Mouse (Mus musculus) right cerebral cortex, postnatal 14 days (tissue): ENCODE results near the gene Plek.
A peak's percentile ranks its signal among the peaks of the same experiment; 100 is the strongest.

Experiments
- DNase-seq: peaks from one replicate; pipeline ENCODE4 v3.0.0; 2022

Gene Plek

DNA sequence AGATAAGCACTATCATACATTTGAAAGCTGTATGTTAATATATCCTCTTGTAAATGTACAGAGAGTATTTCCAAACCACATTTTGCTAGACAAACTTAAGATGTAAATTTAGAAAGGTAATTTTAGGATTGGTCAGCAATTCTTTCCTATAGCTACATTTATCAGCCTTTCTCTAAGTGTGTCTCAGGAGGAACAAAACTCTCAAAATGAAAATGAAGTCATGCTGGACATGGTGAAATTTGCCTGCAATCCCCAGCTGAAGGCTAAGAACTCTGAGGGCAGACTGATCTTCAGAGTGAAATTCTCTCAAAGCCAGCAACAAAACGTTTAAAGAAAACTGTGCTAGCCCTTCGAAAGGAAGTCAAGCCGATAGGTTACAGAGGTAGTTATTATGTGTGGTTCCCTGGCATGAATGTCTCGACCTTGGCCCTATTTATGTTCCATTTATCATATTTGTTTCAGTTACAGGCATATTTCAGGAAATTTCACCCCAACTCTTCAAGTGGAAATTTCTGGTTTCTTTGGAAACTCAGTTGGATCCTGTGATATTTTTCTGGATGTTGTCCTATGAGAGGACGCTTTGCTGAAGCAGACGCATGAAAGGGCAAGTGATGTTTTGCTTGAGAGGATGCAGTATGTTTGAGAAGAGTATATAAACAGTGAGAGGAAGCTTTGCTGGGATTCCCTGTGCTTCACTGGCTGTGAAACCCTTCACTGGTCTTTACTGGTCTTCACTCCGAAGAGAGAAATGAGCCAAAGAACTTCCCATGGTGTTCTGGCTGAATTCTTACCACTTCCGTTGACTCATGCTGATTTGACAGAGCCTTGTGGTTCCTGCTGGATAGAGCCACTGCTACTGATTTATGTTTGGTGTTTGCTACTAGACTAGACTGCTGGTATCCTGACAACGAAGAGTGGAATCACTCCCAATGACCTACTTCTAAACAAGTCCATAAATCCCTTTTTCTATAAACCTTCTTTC, 51.5 kb downstream of the Plek start:
- DNase-seq: no peak

DNA sequence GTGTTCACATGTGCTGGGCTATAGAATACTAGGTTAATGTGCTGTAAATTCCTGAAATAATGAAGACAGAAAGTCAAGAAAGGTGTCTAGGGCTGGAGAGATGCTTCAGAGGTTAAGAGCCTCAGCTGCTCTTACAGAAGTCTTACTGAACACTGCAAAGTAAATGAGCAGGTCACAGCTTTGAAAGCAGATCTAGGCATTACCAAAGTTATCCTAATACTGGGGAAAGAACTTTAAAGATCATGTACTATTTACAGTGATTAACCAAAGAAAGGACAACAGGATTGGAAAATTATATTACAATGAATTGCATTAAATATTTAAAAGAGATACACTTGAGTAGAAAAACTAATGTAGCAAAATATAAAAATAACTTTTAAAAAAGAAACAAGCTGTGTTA, 52.2 kb downstream of the Plek start:
- DNase-seq: no peak

DNA sequence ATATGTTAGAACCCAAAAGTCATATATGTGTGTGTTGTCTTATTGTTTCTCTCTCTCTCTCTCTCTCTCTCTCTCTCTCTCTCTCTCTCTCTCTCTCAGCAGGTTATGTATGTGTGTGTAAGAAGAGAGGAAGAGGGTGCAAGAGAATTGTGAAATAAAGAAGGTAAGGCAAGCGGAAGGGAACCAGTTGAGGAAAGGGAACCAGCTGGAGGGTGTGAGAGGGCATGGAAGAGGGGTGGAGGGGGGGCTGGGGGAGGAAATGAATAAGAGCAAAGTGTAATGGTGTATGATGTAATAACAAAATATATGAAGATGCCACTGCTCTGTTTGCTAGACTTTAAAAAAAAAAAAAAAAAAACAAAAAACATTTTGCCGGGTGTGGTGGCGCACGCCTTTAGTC, 52.8 kb downstream of the Plek start:
- DNase-seq: no peak

DNA sequence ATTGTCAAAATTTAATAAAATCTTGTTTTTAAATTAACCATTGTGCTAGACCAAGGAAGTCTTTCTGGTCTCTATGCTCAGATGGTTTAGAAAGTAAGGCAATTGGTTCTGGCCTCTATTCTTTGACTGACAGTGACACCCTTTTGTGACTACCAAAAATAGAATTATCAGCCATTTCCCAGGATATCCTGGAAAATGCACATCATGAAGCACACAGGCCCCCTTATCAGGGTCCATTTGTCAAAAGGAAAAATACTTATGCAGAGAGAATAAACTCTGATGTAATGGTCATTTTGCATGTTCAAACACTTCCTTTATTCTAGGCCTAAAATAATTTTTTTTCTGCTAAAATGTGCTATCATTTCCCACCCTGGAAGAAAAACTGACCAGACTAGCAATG, 54.7 kb downstream of the Plek start:
- no peak for DNase-seq

DNA sequence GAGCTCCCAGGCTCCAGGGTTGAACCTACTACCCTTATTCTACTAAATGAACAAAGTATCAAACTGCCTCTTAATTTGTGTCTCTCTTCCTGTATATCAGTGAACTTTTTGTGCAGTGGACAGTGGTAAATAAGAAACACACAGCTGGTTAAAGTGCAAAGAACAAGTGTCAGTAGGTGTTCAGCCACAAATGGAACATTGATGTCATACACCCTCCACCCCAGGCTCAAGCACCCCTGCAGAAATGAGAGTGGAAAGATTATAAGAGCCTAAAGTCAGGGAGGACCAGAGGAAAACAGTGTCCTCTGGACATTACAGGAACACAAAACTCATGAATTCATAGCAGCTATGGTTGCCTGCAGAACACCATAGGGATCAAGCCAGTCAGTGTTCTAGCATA, 55.4 kb downstream of the Plek start:
- no peak for DNase-seq

DNA sequence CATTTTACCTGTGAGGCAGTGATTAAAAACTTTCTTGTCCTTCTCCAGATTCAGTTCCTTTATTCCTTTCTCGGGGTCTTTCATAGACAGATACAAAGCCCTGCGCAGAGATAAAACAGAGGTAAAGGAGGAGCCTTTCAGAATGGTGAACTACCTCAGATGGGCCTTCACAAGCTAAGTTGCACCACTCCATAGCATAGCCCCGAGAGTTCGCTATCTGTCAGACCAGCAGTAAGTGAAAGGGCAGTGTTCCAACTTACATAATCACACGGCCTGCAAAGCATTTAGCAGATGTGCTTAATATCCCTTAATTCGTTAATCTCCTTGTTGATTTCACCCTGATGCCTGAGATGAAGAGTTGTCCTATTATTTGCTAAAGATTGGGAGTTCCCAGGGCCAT, 59.3 kb downstream of the Plek start:
- DNase-seq: no peak

DNA sequence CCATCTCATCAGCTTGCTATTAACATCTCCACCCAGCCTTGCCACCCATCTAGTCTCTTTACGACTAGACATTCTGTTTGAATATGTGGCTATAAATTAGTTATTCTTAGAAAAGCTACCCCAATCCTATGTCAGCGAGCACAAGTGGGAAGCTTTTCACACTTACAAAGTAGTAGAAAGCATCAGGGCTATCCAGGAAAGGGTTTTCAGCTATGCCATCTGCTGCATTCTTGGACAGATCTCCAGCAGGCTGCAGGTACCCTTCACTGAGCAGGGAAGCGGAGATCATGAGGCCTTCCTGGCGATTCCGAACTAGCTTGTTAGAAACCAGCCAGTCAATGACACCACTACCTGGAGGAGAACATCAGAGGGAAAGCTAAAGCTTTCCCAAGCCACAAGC, 62.3 kb downstream of the Plek start:
- DNase-seq: no peak

DNA sequence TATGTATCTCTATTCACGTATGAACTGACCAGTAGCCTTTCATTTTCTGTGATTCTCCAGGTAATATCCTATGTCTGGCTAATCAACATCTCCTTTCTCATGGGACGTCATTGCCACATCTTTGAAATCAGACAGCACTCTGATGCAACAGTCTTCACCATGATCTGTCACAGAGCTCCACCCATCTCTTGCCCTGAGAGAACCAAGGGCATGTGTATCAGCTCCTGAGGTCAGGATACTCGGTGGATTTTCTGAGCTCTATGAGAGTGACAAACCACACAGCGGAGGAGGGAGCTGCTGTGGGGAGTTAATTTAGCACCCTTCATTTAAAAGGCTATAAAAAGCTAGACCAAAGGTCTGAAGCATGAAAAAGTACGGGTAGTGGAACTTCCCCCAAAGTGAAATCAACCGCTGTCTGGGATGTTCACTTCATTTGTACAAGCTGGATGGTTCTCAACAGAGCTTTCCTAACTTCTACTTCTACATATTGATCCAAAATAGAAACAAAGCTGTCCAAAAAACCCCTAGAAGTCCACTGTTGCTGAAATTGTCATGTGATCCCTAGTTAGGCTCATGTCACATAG, 64.3 kb downstream of the Plek start:
- no peak for DNase-seq

DNA sequence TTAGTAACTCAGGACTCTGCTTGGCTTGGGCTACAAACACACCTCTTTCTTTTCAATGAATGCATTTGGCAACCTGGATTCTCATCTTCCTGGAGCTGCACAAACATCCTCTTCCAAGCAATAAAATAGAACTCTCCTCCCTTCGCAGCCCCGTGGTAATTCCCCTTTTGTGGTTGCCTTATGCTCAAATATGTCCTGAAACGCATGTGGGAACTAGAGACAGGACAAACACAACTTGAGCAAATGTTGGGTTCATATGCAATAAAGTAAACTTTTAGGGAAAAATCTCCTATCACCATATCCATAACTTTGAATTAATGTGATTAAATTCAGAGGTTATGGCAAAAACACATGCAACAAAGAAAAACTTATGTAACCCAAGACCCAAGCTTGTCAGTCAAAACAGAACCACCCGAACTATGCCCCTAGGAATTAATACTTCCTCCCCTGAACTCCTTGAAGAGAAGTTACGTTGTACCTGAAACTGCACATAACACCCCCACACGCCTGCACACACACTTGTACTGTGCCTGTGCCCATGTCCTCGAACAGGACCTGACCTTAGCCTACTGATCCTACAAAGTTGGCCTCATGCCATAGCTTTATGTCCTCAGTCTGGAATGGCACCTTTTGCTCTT, 65.5 kb downstream of the Plek start:
- DNase-seq: no peak

DNA sequence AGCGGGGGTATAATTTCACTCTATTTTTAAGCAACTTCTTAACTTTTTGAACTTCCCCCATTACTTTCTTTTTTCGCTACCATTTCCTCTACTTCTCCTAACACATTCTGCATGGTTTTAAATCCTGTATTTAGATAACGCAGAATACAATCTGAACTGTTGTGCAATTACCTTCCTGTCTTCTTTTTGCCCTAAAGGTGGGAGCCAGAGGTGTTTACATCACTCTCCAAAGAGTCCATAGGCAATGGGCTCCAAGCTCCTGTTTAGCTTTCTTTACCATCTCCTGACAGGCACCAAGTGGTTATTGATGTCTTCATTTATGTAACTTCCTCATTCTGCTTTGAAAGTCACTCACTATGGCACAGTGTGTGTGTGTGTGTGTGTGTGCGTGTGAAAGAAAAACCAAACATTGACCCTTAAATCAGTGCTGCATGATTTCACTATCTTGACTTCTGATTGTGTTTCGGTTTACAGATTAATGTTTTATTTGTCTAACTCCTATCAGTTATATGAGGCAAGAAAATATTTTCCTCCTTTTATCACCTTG, 73.9 kb downstream of the Plek start:
- no peak for DNase-seq

DNA sequence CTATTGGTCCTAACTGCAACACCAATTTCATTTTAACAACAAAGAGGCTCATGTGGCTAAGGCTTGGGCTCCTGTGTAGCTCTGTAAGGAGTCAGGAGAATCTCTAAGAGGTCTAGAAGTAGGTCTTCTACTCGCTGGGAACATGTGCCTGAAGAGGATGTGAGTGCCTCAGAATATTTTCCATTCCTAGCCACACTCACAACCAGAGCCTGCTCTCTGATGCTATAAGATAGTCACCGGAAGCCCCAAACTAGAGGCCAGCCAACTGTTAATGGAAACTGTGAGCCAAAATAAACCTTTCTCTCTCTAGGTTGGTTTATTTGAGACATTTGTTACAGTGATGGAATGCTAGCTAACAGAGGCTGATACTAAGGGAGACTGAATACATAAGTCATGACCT, 74.6 kb downstream of the Plek start:
- no peak for DNase-seq

DNA sequence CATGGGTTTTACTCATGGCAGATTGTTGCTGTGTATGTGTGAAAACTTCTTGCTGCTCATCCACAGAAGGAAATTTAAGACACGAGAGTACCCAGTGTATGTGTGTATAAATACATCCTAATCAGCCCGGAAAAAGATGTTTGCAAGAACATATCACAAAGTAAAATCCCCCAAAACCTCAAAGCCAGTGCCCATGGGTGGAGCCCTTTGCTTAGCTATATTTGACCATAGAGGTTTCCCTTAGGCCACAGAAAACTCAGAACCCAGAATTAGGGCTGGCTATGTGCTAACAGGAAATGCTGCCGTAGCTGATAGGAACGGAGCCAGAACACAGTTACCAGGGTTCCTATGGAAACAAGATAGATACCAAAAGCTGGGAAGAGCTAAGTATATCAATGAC, 75.2 kb downstream of the Plek start:
- no peak for DNase-seq

DNA sequence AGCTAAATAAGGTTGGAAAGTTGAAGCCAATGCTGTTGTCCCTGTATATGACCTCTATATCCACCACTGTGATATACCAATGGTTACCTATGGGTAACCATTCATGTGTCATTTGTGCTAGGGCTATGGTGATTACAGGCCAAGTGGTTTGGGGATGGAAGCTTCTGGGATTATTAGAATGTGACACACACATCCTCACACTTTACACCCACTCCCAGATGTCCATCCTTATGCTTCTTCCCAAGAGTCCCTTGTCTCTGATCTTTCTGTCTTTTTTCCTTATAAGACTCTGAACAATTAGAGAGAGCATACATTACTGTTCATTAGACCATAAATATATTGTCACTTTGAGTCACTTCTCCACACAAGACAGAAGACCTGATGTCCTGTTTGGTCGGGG, 79.1 kb downstream of the Plek start:
- DNase-seq: no peak

DNA sequence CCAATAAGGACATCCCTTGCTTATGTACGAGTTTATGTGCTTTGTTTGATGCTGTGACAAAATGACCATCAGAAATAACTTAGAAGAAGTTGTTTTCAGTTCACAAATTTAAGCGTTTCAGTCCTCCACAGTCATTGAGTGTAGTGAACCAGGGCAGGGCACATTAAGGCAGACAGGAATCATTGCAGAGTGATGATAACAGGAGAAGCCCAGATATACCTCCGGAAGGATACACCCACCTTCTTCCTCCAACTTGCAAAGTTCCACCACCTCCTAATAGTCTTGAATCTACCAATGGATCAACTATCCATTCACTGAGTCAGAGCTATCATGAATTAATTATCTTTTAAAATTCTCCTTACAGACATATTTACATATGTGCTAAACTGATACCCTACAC, 80.2 kb downstream of the Plek start:
- DNase-seq: no peak

DNA sequence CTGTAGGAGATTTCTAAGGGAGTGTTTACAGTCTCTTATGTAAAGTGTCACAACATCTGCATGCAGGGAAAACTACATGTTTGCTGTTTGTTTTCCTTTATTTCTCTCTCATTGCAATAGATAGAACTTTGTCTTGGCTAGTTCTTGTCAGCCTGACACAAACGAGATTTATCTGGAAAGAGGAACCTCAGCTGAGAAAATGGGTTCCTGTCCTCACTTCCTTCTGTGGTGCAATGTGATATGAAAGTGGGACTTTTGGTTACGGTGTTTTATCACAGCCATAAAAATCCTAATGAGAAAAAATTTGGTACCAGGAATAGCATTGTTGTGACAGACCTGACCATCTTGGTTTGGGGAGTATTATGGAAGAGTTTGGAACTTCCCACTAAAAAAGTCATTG, 82.5 kb downstream of the Plek start:
- DNase-seq: no peak

DNA sequence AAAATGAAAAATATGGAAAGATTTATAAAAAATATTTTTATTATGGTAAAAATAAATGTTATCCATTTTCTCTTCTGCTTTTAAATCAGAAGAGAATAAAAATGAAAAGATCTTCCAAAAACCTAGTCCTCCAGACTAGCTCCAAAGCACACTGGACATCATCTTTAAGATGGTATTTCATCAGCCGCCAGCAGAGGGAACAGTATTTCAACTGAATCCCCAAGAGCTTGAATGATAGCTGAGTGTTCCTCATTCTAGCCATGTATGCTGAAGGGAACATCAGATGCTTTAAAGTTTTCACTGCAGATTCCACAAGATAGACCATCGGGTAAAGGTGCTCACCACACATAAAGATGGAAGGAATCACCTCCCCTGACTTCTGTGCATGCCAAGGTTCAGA, 84.4 kb downstream of the Plek start:
- DNase-seq: peak; percentile 47

DNA sequence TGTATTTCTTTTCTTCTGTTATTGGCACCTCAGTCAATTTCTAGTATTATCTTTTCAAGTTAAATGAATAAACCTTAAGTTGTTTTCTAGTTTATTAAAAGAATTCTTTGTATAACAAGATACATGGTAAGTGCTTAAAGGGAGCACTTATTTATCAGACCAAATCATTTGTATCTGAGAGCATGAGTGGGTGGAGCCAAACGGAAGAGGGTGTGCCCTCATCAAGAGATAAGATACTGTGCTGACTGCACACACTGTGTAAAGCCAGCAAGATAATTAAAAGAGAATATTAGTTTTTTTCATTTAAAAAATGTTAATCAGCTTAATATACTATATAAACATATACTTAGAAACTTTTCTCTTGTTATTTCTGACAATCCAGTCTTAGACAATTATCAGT, 93.7 kb downstream of the Plek start:
- no peak for DNase-seq

DNA sequence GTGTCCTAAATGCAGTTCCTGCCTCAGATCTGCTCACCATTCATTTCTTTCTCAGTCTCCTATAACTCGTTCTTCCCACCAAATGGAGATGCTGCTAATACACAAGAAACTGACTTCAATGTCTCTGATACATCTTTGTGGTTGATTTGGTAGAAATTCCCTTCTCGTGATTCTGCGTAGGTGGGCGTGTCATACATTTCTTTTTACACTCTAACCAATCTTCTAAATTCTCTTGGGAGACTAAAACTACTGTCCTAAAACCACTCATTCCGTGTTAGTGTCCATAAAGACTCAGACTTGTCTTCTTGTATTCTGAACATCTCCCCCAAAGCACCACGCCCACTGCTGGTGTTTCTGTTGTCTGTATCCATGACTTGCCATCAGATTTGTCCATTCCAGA, 95.2 kb downstream of the Plek start:
- no peak for DNase-seq

DNA sequence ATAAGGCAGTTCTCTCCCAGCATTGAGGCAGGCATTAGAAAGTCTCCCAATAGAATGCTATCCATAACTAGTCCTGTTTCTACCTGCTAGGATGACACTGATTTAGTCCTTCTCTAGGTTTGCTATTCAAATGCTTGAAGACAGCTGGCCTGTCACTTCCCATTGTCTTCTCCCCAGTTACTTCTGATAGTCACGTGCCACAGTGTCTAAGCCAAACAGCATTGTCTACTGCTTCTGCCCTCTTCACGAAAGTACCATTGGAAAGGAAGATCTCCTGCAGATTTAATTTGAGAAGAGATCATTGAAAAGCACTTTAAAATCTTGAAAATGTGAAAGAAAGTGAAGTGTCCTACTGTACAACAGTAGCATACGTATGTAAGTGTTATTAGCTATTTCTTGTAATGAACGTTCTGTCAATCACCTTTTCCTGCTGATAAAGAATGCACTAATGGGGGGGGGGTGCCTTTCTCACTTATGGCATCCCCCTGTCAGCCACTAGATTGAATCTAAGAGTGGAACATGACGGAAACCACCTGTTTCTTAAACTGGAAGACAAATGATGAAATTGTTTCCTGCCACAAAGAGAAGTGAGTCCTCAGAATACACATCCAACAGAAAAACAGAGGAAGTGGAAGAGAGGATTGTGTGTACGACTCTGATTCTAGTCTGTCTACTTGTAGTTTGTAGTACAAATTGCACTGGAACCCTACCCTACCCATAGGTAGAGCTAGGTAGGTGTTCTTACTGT, 95.9 kb downstream of the Plek start:
- no peak for DNase-seq

DNA sequence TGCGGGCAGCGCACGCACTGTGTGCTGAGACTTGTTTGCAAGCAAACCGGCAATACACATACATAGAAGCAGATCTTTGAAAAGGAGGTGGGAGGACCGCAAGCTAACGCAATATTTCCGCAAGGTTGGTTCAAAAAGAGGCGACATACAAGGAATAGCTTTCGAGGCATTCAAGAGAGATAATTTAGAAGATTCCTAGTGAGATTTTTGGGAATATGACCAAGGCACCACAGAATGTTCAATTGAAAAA, 100.5 kb downstream of the Plek start:
- no peak for DNase-seq

DNA sequence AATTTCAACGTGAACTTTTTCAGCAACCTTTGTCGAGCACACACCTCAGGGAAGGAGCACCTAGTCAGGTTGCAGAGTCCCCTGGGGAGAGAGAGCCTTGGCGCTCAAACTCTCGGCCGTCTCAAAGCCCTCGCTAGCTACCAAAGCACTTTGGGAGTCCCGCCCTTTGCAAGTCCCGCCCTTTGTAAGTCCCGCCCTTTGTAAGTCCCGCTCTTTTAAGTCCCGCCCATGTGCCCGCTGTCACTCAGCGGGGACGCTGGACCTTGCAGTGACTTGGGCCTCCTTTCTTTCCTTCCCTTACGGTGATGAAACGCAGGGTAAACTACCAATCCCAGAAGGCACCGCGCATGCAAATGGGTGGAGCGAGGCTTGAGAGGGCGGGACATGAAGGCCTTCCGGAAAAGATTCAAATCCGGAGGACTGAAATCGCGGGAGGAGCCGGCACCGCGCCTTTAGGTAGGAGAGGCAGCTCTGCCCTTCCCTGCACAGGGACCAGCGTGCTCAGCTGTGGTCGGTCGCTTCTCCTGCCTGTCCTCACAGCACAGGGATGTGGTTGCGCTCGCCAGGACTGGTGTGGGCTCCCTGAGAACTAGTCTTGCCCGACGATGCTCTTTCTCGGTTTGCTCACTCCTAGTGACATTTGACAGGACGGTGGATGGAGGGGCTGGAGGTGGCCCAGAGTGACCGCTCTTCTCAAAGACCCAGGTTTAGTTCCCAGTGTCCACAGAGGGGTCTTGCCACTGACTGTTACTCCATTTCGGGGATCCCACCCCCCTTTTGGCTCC, 101.0 kb downstream of the Plek start, which contains the start of gene Fbxo48:
Fbxo48 (plus strand) TSS at position 400 of the 785 bp plus-strand sequence.
- peak; percentile 89 for DNase-seq

DNA sequence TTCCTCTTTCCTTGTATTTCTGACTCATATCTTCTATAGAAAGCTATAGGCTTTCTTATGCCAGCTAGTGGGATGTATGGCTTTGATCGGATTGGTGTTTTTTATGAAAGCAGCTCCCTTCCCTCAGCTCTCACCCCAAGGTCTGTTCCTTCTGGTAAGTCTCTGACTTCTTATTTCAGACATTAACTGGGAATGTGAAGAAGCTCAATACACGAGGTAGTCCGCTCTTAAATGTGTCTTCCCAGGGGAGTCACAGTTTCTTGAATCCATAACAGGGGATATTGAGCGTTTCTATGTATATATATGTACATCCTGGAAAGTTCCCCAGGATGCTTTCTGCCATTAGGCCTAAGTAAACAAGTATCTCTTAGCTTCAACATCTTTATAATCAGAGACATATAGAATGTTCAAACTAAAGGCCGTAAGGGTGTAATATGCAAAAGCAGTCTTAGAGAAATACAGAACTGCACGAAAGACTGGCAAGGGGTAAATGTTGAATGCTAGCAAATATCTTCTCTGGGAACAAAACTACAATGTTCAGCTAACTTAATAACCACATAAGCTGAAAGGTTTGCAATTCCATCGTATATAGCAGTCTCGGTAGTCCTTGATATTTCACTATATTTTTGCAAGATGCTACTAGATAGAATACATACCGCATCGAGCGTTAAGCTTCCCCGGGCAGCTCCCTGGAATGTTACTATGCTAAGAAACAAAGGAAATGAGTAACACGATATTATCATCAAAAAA, 101.8 kb downstream of the Plek start:
- no peak for DNase-seq
